Mouse (Mus musculus): ENCODE results near the gene Rtn1.

DNA sequence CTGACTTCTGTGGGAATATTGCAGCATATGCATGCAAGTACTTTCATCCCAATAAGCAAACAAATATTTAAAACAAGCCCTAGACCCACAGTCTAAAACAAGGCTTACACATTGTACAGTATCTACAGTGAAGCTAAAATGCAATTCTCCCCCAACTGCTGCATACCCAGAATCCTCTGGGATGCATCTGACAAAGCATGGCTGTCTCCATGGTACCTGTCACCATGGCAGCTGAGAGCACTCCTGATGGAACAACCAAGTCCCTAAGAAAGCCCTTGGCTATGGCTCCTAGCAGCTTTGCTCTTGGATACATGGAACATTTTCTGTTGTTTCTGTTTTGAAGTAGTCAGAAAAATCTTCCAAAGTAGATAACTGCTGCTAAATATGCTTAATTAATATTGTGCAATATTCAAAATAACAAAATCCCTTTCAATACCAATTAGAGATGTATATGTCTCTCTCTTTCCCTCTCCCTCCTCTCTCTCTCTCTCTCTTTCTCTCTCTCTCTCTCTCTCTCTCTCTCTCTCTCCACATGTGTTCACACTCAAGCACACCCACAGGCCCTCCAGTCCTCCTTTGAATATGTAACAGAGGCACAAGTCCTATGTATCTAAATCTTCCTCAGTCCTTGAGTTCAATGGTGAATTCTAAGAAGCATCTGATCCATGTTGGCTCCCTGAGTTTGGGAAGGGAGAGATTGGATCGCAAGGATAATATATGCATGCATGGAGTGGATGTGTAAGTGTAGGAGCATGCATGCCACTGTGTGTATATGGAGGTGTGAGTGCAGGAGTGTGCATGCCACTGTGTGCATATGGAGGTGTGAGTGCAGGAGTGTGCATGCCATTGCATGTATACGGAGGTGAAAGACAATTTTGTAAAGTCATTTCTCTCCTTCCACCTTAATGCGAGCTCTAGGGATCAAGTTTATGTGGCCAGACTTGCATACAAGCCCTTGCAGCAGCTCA lies 143.3 kb downstream of the Rtn1 start:
- TF ChIP-seq GATA1 (IDR thresholded peaks at IDR 0.05; ENCODE audit: low read length) = no peak
- TF ChIP-seq TAL1 (IDR thresholded peaks at IDR 0.05; ENCODE audit: low read length) = no peak
